Mouse (Mus musculus) bone marrow, adult 2 months (tissue): ENCODE results near the gene Ptprn2. TPM values are rescaled to one million over a fixed set of nuclear protein-coding genes. Genes with fewer than 3 reads are reported as not detected.

Source experiments
- H3K27ac ChIP-seq: fragments of 200-500 bp; 2 replicates; pipeline ENCODE4 v1.5.1; 2012; ENCODE audit warnings: low read depth, mild to moderate bottlenecking, control low read depth, inconsistent platforms, low read length; ENCODE audit not compliant: control insufficient read depth, poor library complexity, insufficient read depth
- H3K4me1 ChIP-seq: fragments of 200-500 bp; 2 replicates; pipeline ENCODE4 v1.6.1; 2011; ENCODE audit warnings: low read length; ENCODE audit not compliant: control insufficient read depth, insufficient read depth
- H3K4me3 ChIP-seq: fragments of 200-500 bp; replicated peaks from 2 replicates; pipeline ENCODE3; 2011; ENCODE audit warnings: mild to moderate bottlenecking, low read depth, low read length, control low read depth; ENCODE audit not compliant: control insufficient read depth
- CTCF ChIP-seq: fragments of 200-500 bp; IDR thresholded peaks from 2 replicates; pipeline ENCODE4 v1.5.1; 2011; ENCODE audit warnings: low read length, control low read depth; ENCODE audit not compliant: control insufficient read depth, insufficient read depth
- POLR2A ChIP-seq: fragments of 200-500 bp; IDR thresholded peaks from 2 replicates; pipeline ENCODE4 v1.6.1; 2011; ENCODE audit warnings: low read depth, mild to moderate bottlenecking, control low read depth, low read length, borderline replicate concordance; ENCODE audit not compliant: control insufficient read depth
- WGBS: fragments of 180-500 bp; shearing (Covaris S2); methylation state at CpG from one replicate; pipeline ENCODE4 v1.1.7; 2018; 5-methylcytosine and 5-hydroxymethylcytosine counted together
- polyA plus RNA-seq: library from polyadenylated mRNA; stranded (reverse); fragments of >200 nt; gene quantifications from 2 replicates; pipeline ENCODE4 v1.2.4, GENCODE M21; 2011; ENCODE audit warnings: low replicate concordance; ENCODE audit not compliant: missing spikeins, insufficient read depth, insufficient read length

Gene Ptprn2
- polyA plus RNA-seq, 1 experiment, result 0.35 TPM

DNA sequence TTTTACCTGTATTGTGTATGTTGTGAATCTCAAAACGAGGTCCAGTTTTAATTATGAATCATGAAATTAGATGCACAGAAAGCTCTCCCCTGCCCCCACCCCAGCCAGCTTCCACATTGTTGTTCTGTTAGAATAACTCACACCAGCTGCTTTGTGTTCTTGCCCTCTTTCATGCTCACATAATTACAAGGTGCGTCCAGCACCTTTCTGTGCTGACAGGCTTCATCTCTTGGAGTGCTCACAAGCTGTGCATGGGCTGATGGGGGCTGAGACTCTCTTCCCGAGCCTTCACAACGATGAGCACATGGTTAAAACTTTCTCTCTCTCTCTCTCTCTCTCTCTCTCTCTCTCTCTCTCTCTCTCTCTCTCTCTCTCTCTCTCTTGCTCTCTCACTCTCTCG lies 746.3 kb downstream of the Ptprn2 start:
- WGBS, result 80% methylated on average over 5 of the region's 5 CpGs
- peaks cover under 1% of the 10 kb centered on the region; the same call in 1 of the 2 replicates for H3K4me1 ChIP-seq
- no peak overlapping the region for H3K4me3 ChIP-seq
- TF ChIP-seq POLR2A (no peak), CTCF (no peak)
- no peak overlapping the region for H3K27ac ChIP-seq

DNA sequence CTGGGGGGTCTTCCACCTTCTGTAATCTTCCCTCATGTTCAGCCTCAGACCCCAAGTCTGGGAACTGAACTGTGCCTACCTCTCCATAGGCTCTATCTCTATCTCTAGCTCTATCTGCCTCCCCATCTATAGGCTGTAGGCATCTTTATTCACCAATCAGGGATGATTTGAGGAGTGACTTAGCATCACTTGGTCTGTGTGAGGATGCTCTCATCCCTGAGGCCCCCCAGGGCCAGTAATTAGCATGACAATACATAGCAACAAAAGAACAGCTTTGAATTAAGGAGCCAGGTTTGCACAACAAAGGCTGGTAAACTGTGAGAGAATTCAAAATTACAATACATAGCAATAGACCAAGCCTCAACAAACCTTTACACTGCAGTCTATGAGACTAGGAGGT lies 749.6 kb downstream of the Ptprn2 start:
- Histone ChIP-seq H3K4me3 (no peak overlapping the region), H3K27ac (no peak overlapping the region), H3K4me1 (peaks cover 2% of the 10 kb centered on the region; the same call in 1 of the 2 replicates)
- TF ChIP-seq CTCF (no peak), POLR2A (no peak)

DNA sequence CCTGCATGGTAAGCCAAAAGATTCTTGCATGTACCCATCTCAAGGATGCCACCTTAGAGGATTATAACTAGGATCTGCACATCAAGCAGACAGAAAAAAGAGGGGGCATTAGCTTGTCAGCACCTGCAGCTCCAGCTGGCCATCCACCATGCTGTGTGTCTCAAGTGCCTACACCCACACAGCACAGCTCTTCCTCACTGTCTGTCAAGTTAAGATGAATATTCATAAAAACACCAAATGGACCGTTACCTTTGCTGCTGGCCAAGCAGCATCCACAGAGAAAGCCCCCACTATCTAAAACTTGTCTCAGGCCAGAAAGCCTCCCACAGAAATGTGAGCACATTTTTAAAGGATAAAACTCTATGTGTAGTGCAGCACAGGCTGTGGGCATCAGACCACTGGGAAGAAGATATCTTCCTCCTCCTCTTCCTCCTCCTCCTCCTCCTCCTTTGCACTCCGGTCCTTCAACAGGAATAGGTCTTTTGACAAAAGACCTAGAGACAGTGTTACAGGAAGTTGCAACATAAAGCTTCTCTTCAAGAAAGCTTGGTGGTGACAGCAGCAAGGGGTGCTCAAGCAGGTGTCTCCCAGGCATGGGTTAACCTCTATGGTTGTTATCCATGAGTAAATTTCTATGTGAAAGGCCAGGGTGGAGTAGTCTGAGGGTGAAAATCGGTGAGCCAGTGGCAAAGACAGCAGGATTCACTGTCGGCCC lies 750.7 kb downstream of the Ptprn2 start:
- H3K27ac ChIP-seq, result no peak overlapping the region
- no peak for TF ChIP-seq CTCF
- no peak for TF ChIP-seq POLR2A
- 51% methylated on average over 4 of the region's 4 CpGs for WGBS

DNA sequence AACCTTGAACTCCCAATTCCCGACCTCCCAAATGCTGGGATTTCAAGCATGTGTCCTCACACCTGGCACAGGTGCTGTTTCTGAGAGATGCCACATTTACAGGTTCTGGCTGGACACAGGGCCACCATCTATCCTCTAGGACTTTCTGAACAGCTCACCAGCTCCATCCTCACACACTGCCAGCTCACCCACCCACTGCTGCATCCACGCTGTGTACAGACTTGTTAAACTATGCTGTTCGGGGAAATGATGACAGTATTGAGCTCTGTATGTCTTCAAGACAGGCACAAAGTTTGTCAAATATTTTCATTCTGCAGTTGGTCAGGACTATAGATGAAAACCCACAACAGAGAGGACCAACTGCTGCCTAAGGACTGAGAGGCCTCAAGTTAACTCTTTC lies 751.5 kb downstream of the Ptprn2 start:
- Histone ChIP-seq H3K4me3 (no peak overlapping the region), H3K27ac (no peak overlapping the region), H3K4me1 (peaks cover 2% of the 10 kb centered on the region; the same call in 1 of the 2 replicates)
- 69% methylated on average over 3 of the region's 3 CpGs for WGBS
- TF ChIP-seq CTCF, result no peak
- no peak for TF ChIP-seq POLR2A

More for the DNA sequence above, 750.7 kb downstream of the Ptprn2 start:
- Histone ChIP-seq H3K4me3 (no peak overlapping the region), H3K4me1 (peaks cover 2% of the 10 kb centered on the region; the same call in 1 of the 2 replicates)

DNA sequence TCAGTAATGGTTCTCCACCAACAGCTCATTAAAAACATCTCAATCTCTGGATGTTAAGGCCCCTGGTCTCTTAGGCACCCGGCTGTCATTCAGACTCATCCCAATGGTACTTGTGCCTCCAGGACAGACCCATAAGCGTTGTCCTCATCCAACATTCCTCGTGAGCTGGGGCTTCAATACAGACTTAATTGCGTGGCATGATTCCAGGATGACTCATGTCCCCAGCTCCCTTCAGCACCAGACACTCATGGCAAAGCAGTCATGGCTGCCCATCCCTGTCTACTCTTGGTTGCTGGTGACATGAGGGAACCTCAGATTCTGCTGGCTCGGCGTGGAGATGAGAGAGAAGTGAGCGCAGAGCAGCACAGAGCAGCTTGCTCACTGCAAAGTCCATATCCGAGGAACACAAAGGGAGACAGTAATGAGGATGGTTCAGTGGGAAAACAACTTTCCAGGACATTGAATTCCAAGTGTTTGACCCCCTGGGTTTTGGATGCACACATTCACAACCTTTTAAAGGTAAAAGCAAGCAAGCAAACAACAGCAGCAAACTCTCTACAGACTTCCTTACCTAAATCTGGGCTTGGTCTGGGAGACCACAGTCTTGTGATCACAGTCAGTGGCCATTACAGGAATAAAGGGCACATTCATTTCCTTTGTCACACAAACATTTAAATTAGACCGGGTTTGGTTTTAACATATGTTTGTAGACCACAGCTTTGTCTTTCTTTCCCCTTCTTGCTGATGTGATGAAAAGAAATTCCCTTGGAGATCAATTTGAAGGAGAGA lies 754.6 kb downstream of the Ptprn2 start:
- Histone ChIP-seq H3K4me3 (no peak overlapping the region), H3K27ac (no peak overlapping the region), H3K4me1 (peaks cover 2% of the 10 kb centered on the region; the same call in 1 of the 2 replicates)
- WGBS, result 69% methylated on average over 9 of the region's 9 CpGs
- no peak for TF ChIP-seq CTCF
- TF ChIP-seq POLR2A, result no peak

DNA sequence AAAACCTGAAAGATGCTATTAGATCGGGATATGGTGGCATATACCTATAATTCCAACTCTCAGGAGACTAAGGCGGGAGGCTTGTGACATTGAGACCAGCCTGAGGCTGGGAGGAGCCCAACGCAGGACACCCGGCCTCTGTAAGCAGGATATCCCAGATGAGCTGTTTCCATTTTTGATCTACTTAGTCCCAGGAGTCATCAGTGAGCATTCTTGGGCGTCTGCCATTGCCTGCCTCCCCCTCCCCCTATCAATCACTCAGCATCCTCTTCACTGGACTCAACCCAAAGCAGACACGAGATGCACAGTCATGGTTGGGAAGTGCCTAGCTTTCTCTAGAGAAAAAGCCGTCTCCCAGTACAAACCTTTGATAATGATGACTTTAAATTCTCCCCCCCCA lies 756.7 kb downstream of the Ptprn2 start:
- Histone ChIP-seq H3K4me1 (no peaks in the 10 kb centered on the region), H3K4me3 (no peak overlapping the region), H3K27ac (no peak overlapping the region)

DNA sequence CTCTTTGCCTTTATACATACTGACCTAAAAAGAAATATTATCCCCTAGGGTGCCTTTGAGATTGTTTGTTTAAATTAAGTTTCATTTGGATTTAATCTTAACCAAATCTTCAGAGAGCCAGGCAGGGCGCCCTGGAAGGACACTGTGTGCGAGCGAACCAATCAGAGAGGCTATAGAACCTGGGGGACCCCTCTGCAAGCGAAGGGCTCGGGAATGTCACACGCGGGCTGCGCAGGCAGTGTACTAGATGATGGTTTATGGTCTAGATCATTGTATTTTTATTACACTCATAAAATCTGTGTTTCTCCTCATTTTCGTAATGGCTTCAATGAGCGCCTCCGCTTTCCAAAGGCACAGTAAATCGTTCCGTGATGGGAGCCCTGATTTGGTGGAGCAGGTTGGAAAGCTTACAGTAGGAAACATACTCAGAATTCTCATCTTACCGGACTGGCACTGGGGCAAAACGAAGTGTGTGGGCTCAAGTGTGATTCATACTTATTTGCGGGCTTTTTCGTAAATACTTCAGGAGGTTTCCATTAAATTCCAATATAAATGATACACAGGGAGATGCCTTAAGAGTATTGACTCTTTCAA lies 760.5 kb downstream of the Ptprn2 start:
- TF ChIP-seq CTCF (no peak), POLR2A (no peak)
- Histone ChIP-seq H3K27ac (no peak overlapping the region), H3K4me3 (no peak overlapping the region), H3K4me1 (no peaks in the 10 kb centered on the region)
- 88% methylated on average over 17 of the region's 17 CpGs for WGBS

More for the DNA sequence above, 756.7 kb downstream of the Ptprn2 start:
- 61% methylated on average over 7 of the region's 7 CpGs for WGBS
- TF ChIP-seq CTCF, result no peak
- TF ChIP-seq POLR2A, result no peak

DNA sequence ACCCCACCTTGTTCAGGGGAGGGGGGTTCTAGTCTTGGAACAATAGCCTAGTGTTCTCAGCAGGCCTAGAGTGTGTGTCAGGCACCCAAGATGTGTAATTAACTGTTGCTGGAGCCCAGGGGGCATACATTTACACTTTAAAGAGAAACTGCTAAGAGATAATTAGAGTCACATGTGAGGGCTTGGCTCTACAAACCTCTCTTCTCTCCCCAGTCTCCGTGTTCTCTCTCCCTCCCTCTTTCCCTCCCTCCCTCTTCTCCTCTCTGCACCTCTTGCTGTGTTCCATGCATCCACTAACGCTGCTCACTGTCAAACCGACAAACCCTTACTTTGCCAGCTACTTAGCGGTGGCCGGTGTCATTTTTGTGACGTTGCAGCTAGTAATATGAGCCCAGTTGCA lies 764.9 kb downstream of the Ptprn2 start:
- H3K4me3 ChIP-seq, result no peak overlapping the region
- H3K4me1 ChIP-seq, result no peaks in the 10 kb centered on the region; the same call in 1 of the 2 replicates
- 83% methylated on average over 6 of the region's 6 CpGs for WGBS
- TF ChIP-seq CTCF, result no peak
- no peak for TF ChIP-seq POLR2A
- H3K27ac ChIP-seq, result no peak overlapping the region
